Mouse (Mus musculus): Measurements from ENCODE around the gene Pde10a.

DNA sequence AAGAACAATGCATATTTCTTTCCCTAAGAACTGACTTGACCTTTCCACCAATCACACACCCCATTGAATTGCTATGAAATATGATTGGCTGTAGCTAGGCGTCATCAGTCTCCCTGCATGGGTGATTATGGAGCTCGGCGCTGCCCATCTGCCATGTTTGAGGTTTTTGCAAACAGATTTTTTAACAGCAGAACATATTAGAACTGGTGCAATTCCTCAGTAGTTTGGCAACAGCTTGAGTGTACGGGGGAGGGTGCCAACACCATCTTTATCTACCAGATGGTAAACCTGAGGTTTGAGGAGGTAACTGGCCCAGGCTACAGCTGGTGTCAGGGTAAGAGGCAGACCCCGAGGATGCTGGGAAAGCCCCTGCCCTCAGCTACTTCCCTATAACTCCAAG lies 177.3 kb downstream of the Pde10a start:
- TF ChIP-seq CTCF (IDR thresholded peaks at IDR 0.05; ENCODE audit: extremely low read depth, insufficient read depth, insufficient read length, insufficient replicate concordance) (no peak), POLR2A (IDR thresholded peaks at IDR 0.05; ENCODE audit: low read depth, low read length) (no peak)
